Mouse (Mus musculus) right cerebral cortex, postnatal 10 days (tissue): ENCODE measurements around the gene Lmo4.

Experiments
- DNase-seq, 2 experiments: peaks; one replicate each; pipeline ENCODE4 v3.0.0; 2021; ENCODE audit warnings: low spot score in 2 of 2

Gene Lmo4

DNA sequence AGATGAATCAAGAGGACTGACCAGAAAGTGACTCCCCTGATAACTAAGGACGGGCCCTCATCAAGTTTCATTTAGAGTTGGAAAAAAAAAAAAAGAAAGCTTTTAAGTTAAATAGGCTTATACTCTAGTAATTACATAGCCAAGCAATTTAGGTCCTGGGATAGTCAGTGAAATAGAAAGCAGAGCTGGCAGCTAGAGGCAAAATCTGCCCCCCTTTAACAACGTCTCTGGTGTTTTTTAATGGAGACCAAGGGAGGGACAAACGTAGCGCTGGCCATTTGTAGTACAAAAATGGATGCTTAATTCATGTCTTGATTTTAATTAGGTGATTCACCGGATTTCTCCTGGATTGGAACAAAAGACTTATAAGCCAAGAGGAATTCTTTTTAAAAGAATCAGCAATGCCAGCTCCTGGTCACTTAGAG lies 1.0 kb downstream of the Lmo4 start:
- DNase-seq, result peak in 1 of 2 experiments; percentile 13

DNA sequence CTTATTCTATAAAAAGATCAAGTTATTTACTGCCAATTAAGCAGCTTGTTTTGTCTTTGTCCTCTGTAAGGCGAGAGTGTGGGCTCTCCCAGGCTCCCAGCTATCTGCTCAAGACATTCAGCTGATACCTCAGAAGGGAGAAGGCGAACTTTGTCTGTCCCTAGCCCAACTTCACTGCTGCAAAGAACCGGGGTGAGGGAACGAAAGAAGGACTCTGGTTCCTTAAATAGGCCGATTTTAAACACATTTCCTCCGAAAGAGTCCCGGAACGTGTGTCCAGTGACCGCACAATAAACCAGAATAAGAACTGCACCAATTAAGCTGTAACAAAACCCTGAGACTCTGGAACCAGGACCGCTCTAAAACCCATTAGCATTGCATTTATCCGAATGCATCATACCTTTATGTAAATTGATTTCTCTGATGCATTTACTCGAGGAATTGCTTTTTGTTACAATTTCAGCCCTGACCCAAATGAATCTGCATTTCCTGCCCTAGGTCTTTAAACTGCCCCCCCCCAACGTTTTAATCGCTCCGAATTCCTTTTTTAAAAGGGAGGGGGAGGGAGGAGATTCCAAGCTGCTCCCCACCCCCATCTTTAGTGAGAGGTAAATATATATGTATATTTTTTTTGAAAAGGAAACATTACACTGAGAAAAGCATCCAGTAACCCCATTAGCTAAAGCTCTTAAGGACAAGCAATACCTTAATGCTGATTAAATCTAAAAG lies 1.6 kb downstream of the Lmo4 start:
- DNase-seq, result peak in 1 of 2 experiments; percentile 29

DNA sequence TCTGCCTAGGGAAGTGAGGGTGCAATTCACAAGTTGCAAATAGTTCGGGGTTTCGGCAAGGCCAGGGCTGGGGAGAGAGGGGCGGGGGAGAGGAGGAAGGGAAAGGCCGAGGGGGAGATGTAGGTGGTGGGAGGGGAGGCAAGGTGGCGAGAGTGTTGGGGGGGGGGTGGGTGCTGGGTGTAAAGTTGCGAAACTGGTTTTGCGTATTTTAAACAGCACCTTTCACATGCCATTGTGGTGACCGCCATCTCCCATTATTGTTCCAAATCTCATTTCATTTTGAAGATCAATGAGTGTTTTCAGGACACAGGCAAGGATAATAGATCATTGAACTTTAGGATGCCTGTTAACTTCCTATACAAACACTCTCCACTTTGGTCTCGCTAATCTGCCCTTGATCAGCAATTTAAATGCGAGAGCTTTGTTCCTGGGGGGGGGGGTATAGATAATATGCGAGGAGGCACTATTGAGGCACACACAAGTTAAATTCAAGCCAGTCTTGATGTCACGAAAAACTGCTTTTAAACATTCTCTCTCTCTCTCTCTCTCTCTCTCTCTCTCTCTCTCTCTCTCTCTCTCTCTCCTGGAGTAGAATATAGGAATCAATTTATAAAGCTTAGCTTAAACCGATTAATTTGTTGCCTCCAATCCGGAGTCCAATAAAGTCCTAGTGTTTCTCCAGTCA lies 2.3 kb downstream of the Lmo4 start:
- DNase-seq, result peak in 1 of 2 experiments; percentile 29

DNA sequence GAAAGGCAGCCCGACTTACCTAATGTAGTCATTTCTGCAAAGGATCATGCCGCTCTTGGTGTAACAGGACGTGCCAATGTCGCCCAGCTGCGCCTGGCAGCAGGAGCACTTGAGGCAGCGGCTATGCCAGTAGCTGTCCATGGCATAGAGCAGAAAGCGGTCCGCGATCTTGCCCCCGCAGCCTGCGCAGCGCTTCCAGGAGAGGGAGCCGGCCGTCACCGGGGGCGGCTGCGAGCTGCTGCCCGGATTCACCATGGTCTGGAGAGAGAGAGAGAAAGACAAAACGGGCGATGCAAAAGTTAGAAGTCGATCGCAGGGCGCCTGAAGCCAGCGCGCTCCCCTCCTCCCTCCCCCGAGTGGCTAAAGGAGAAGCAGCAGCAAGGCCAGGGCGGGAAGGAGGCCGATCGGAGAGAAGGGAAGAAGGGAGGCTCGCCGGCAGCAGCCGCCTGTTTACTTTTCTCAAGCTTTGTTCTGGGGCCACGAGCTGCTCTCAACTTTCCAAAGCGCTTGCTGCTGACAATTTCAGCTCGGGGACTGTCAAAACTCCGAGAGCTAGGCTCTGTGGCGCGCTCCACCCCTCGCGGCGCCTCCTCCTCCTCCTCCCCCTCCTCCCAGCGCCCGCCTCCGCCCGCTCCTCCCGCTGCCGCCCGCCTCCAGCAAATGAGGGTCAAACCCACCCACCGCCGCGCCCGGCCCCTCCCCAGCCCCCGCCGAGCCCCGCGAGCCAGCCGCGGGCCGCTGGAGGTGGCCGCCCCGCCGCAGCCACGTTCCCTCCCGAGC lies 3.0 kb downstream of the Lmo4 start:
- DNase-seq, result peak; percentile 89

DNA sequence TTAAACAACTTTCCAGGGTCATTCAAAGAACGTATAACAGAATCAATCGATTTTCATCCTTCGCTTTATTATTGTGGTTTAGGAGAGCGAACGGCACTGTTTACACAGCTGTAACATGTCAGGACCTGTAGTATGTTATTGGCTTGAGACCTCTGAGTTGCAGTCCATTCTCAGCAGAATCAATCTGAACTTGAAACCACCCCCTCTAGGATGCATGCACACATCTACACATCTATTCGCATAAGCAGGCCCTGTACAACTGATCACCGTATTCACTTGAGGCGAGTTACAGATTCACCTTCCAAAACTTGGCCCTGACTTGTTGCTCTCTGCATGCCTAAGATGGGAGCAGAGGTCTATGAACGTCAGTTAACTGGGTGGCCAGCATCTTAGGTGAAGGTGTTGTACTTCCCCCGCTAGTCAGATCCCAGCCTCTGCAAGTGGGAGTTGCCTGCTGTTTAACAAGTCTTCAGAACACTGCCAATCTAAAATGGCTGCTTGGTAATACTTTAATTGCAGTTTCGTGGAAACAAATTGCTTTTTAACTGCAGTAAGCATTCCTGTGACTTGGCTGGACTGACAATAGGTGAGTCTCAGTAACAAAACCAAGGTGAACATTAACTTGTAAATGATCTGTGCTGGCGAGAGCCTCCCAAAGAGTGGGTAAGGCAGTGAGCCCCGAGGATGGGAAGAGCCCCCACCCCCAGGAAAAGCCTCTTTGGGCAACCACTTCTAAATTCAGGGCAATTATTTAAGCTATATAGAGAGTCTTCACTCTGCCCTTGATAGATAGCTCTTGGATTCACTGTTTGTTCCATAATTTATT lies 19.5 kb downstream of the Lmo4 start:
- no peak for DNase-seq

DNA sequence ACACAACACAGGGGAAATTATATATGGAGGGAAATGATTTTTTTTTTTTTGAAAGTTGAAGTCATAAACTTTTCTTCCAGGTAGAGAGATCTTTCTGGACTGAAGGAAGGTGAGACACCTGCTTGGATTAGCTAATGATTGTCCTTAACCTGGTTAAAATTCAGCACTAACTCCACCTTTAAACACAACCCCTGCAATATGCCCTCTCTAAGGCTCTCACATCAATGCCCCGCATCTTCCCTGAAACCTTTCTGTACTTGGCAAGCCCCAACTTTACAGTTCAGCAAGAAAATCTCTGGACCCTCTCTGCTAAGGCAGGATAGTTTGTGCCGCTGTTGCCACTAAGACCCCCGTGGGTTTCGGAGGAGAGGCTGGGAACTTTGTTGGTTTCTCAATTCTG lies 20.1 kb downstream of the Lmo4 start:
- no peak for DNase-seq

DNA sequence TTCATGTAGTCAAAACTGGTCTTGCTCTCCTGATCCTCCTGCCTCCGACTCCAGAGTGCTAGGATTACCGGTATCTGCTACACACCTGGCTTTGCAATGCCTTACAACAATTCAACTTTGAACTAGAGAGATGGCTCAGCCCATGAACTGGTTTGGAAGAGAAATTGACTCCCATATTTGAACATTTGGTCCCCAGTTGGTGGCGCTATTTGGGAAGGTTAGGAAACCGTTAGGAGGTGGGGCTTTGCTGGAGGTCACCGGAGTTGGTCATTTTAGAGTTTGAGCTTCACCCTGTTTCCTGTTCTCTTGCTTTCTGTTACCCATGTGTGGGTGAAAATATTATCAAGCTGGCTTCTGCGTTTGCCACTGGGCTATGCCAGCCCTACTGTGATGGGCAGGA lies 22.8 kb downstream of the Lmo4 start:
- no peak for DNase-seq

DNA sequence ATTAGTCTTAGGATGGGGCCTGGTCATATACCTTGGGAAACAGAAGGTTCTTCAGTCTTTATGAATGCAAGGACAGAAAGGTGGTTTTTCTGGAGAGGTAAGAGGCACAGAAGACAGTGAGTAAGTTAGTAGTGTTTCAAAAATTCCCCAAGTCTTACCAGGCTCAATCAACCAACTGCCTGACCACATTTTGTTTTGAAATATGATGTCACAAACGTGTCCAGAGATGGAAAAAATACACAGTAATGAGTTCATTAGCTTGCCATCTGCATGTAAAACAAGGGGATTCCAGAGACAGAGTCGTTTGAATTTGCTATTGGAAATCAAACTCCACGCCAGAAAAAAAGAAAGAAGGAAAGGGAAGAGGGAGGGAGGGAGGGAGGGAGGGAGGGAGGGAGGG lies 26.1 kb downstream of the Lmo4 start:
- no peak for DNase-seq

DNA sequence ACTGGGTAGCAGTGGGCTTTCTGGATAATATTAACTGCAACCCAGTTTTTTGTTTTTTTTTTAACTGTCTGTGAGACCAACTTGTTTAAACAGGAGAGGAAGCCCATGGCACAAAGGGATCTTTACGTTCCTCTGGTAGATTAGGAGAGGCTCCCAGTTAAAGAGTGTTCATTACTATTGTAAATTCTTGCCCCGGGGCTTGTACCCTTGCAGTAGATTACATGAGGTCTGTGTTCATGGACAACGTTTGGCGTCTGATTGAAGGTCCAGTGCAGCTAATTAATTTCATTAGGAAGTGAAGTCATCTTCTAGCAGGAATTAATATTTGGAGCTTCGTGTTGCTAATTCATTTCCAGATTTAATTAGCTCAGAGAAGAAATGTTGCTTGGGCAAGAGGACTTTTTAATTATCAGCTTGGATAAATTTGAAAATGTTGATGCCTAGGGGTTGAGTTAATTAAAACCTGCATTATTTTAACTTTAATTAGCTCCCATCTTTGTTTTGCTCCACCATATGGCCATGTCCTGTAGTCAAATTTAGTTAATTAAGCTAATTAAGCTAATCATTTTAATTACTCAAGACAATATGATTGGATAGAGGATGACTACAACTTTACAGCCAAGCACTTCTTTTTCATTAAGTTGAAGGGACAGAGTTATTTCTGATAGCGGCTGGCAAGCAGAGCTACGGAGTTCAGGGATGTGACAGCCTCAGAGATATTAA lies 31.0 kb downstream of the Lmo4 start:
- DNase-seq, result no peak

DNA sequence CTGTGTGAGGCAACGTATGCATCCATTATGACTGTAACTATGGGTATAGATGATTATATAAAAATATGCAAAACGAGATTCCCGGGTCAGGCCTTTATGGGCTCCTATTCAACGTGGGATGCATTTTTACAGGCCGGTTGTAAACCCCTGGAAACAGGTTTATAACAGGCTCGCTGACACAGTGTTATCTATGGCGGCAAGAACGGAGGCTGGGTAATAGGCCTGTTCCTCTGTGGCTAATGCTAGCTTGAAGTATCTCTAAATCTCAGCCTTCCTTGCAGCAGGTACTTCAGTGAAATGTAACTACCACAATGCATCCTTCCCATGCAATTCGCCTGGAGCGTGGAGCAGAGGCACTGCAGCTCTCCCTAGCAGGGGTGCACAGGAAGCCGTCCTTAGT lies 31.9 kb downstream of the Lmo4 start:
- DNase-seq, result no peak

DNA sequence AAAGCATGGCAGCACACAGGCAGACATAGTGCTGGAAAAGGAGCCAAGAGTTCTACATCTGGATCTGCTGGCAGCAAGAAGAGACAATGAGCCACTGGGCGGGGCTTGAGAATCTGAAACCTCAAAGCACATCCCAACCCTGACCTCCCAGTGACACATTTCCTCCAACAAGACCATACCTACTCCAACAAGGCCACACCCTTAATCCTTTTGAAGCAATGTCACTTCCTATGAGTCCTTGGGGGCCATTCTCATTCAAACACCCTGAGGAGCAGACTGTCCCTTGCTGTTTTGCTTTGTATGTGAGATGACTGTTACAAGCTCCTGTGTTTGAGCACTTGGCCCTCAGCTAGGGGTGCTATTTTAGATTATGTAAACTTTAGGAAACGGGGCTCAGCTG lies 33.3 kb downstream of the Lmo4 start:
- DNase-seq, result no peak

DNA sequence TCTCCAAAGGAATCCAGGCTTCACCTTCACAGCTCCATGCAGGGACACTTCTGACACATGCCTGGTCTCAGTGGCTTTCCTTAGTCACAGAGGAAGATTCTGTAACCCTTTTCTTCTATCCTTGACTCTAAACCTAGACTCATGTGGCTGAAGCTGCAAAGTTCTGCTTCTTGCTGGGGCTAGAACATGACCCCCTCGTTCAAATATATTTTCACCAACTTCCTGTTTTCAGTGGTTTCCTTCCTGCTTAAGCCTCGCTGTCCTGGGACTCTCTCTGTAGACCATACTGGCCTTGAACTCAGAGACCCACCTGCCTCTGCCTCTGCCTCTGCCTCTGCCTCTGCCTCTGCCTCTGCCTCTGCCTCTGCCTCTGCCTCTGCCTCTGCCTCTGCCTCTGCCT lies 34.5 kb downstream of the Lmo4 start:
- DNase-seq, result no peak

DNA sequence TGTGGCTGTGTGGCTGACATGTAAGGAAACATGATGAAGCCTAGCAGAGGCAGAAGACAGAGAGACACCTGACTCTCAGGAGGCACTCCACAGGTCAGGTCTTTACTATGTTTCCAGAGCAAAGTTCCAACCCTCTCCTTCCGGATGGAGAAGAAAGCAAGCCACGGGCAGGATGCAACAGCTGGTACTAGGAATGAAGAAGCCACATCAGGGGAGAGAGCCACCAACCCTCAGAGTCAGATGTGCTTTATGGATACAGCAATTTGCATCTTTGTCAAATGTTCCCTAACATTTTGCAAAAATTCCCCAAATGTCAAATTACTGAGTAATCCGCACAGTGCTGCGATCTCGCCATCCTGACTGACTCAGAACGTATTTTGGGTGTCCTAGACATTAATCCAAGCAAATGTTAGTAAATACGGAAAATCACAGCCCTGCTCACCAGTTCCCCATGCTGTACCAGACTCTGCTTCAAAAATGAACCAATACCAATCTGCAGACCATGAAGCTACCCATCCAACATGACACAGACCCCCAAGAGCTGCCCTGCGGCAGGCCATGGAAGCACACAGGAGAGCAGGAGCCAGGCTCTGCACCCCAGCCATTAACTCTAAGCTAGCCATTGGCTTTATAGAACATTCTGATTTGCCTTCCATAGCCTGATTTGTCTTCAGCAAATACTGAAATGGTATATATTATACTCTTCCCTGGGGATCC lies 38.4 kb downstream of the Lmo4 start:
- DNase-seq, result no peak

DNA sequence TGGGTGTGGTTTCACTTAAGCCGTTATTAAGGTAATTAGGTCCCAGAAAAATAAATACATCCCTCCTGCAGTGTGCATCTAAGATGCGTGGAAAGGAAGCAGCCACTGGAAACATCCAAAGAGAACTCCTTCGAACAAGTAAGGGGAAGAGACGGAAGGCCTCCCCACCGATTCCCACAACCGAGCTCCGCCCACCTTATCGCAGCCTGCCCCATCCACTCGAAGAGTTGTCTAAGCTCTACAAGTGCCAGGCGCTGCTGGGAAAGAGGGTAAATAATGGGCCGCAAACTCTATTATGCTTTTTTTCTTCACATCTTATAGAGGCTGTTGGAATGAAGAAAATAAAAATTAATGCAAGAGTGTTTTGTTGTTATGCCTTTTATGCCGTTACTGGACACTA lies 39.6 kb downstream of the Lmo4 start:
- no peak for DNase-seq

DNA sequence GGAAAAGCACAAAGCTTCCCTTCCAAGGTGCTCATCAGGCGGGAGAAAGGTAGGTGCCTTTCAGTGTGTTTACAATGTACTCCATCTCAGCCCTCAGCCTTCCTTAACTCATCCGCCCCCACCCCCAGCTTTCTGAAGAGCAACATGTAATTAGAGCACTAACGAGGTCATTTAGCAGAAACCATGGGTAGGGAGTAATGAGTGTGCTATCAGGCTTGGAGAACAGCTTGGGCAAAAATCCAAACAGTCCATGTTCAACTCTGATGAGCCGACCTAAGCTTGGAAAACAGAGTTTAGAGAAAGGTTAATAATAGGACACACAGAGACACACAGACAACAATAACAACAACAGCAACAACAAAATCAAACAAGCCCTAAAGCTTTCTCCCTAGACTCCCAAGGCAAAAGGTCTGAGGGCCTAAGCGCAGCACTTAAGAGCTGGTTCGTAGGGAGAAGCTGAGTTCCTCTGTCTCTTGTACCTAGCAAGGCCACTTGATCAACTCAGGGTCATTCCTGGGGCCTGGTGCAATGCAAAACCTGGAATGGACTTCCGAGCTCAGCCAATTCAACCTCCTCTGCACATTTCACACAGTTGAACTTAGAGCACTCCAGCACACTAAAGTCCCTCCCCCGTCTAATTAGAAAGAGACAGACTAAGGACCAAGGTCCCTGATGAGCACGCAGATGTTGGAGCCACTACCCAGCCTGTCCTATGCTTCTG lies 40.2 kb downstream of the Lmo4 start:
- no peak for DNase-seq

DNA sequence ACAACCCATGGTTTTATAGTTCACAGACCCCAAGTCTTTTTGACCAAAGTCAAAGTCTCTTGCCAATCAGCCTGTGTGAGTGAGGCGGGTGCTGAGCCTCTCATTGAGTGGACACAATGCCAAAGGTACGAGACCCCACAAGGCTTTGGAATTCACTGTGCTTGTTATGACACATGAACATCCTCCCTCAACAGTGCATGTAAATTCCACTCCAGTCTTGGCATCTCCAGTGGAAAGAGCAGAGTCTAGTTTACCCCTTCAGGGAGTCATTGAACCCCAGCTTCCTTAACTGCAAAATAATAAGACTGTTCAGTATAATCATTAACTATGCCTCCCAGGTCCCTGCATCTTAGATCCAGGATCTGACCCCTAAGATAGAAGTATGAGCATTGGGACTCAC lies 41.3 kb downstream of the Lmo4 start:
- no peak for DNase-seq

DNA sequence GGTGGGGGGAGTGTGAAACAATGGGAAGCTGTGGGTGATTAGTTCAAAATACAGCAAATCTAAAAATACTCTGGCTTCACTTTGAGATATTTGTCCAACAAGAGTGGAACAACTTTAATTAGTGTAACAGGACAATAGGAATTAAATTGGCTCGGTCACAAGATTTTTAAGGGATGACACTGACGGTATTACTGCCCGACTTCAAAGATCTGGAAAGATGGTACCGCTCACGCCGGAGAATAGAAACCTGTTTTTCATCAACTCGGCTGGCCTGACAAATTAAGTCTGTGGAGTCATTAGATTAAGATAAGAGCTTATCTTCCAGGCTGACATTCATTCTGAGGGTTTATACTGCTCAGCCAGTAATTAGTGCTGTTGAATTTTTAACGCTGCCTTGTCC lies 42.9 kb downstream of the Lmo4 start:
- no peak for DNase-seq

DNA sequence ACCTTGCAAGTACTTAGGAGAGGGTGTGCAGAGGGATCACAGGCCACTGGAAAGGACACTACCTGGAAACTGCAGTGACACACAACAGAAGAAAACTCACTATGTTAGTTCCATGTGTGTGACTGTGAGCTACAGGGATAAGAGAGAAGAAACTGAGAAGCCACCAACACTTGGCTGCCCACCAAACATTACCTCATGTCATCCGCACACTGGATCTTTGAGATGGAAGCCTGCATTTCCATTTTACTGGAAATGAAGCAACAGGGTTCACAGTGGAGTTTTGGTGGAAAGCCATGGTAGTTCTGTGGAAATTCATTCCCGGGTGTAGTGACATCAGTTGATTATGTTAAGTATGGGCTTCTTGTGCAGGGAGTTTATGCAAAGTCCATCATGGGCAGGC lies 43.8 kb downstream of the Lmo4 start:
- DNase-seq, result no peak

DNA sequence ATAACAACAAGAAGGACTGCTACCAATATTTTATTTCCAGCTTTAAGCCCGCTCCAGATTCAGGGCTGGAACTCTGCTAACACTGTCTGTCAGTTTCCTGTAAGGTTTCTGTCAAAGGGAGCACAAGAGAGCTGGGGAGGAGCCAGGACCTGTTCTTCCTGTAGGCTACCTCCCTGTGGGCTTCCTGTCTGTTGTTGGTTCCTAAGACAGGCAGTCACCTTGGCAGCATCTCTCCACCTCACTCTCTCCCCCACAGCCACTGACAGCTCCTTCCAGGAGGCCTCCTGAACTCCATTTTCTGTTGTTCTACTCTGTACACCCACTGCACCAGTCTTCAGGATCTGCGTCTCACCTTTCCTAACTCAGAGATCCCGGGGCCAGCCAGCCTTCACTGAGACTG lies 49.3 kb downstream of the Lmo4 start:
- no peak for DNase-seq

DNA sequence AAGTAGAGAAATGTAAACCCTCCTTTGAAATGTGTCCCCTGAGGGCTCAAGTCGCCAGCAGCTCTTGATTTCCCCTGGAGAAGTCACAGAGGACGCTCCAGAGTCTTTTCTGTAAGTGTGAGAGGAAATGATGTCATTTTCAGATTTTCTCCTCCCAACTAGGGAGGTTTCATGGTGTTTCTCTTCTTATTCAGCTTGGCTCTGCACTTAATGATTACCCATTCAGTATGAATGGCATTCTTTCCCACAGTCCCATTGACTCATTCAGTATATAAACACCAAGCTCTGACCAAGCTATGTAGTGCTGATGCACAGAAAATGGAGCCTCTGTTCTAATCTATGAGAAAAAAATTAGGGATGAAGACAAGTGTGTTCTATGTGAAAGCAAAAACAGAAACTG lies 51.6 kb downstream of the Lmo4 start:
- no peak for DNase-seq
